Mouse (Mus musculus): ENCODE data around the gene Ctnnd2. TPM values are rescaled to one million over a fixed set of nuclear protein-coding genes. Genes with fewer than 3 reads are reported as not detected.

The Ctnnd2 gene
- polyA plus RNA-seq, 1 experiment: 0.02 TPM

- TF ChIP-seq MYOG (IDR thresholded peaks at IDR 0.05; ENCODE audit: control insufficient read depth in 1 of 3, insufficient read depth in 1 of 3, insufficient read length in 2 of 3, low read depth in 2 of 3) (no peak), MYOD1 (IDR thresholded peaks at IDR 0.05; ENCODE audit: control insufficient read depth in 1 of 3, insufficient read length in 2 of 3, low read depth in 2 of 3) (no peak), REST (IDR thresholded peaks at IDR 0.05; ENCODE audit: insufficient read depth, insufficient read length) (no peak), POLR2AphosphoS2 (IDR thresholded peaks at IDR 0.05; ENCODE audit: insufficient read length, low read depth) (no peak)
- no peaks in the 10 kb centered on the region for H3K79me2 ChIP-seq (ENCODE audit: control insufficient read depth, insufficient read depth)
- no peaks in the 10 kb centered on the region for H3K36me3 ChIP-seq (ENCODE audit: control insufficient read depth, insufficient read depth)
- no peak overlapping the region for H3K4me2 ChIP-seq (ENCODE audit: low read depth)
- H3ac ChIP-seq (ENCODE audit: control insufficient read depth, insufficient read length): no peak overlapping the region
- no peaks in the 10 kb centered on the region for H3K27me3 ChIP-seq (ENCODE audit: control insufficient read depth, insufficient read depth, insufficient read length)
- H3K4me3 ChIP-seq: no peak overlapping the region
Observed at GRCm38 (mm10) chr15:30779903-30780302, 607.5 kb downstream of the Ctnnd2 start.

GRCm38 (mm10) chr15:30780977-30781376 is 608.6 kb downstream of the Ctnnd2 start:
- Histone ChIP-seq H3K4me3 (no peak overlapping the region), H3K36me3 (ENCODE audit: control insufficient read depth, insufficient read depth) (no peaks in the 10 kb centered on the region), H3K79me2 (ENCODE audit: control insufficient read depth, insufficient read depth) (no peaks in the 10 kb centered on the region), H3K4me2 (ENCODE audit: low read depth) (no peak overlapping the region), H3ac (ENCODE audit: control insufficient read depth, insufficient read length) (no peak overlapping the region), H3K27me3 (ENCODE audit: control insufficient read depth, insufficient read depth, insufficient read length) (no peaks in the 10 kb centered on the region)
- TF ChIP-seq MYOG (IDR thresholded peaks at IDR 0.05; ENCODE audit: control insufficient read depth in 1 of 3, insufficient read depth in 1 of 3, insufficient read length in 2 of 3, low read depth in 2 of 3) (no peak), CEBPB (IDR thresholded peaks at IDR 0.05; ENCODE audit: insufficient read depth, poor library complexity, severe bottlenecking) (no peak)

GRCm38 (mm10) chr15:30785706-30786320 is 613.4 kb downstream of the Ctnnd2 start:
- Histone ChIP-seq H3K27me3 (ENCODE audit: control insufficient read depth, insufficient read depth, insufficient read length) (no peaks in the 10 kb centered on the region), H3K79me2 (ENCODE audit: control insufficient read depth, insufficient read depth) (no peaks in the 10 kb centered on the region), H3ac (ENCODE audit: control insufficient read depth, insufficient read length) (no peak overlapping the region), H3K4me3 (no peak overlapping the region), H3K36me3 (ENCODE audit: control insufficient read depth, insufficient read depth) (no peaks in the 10 kb centered on the region), H3K4me2 (ENCODE audit: low read depth) (no peak overlapping the region)
- TF ChIP-seq MYOD1 (IDR thresholded peaks at IDR 0.05; ENCODE audit: control insufficient read depth in 1 of 3, insufficient read length in 2 of 3, low read depth in 2 of 3): peak in 1 of 3 experiments; percentile 64
- TF ChIP-seq MYOG (IDR thresholded peaks at IDR 0.05; ENCODE audit: control insufficient read depth in 1 of 3, insufficient read depth in 1 of 3, insufficient read length in 2 of 3, low read depth in 2 of 3): peak in 1 of 3 experiments; percentile 26
- no peak for TF ChIP-seq TCF12 (IDR thresholded peaks at IDR 0.05; ENCODE audit: insufficient read depth, poor library complexity, severe bottlenecking)
- TF ChIP-seq TCF3 (IDR thresholded peaks at IDR 0.05; ENCODE audit: insufficient read length, low read depth): no peak

- Histone ChIP-seq H3K79me2 (ENCODE audit: control insufficient read depth, insufficient read depth) (no peaks in the 10 kb centered on the region), H3K36me3 (ENCODE audit: control insufficient read depth, insufficient read depth) (no peaks in the 10 kb centered on the region), H3K4me3 (no peak overlapping the region), H3K4me2 (ENCODE audit: low read depth) (no peak overlapping the region), H3K27me3 (ENCODE audit: control insufficient read depth, insufficient read depth, insufficient read length) (peaks cover 4% of the 10 kb centered on the region), H3ac (ENCODE audit: control insufficient read depth, insufficient read length) (no peak overlapping the region)
- TF ChIP-seq MAX (IDR thresholded peaks at IDR 0.05; ENCODE audit: low read depth) (no peak), CEBPB (IDR thresholded peaks at IDR 0.05; ENCODE audit: insufficient read depth, poor library complexity, severe bottlenecking) (no peak), USF1 (IDR thresholded peaks at IDR 0.05; ENCODE audit: low read depth) (no peak), REST (IDR thresholded peaks at IDR 0.05; ENCODE audit: insufficient read depth, insufficient read length) (no peak), POLR2A (IDR thresholded peaks at IDR 0.05; ENCODE audit: insufficient read length, low read depth) (no peak), E2F4 (IDR thresholded peaks at IDR 0.05; ENCODE audit: insufficient read depth) (no peak), TCF3 (IDR thresholded peaks at IDR 0.05; ENCODE audit: insufficient read length, low read depth) (no peak), SRF (IDR thresholded peaks at IDR 0.05; ENCODE audit: control insufficient read depth, insufficient read length, low read depth) (no peak), MYOG (IDR thresholded peaks at IDR 0.05; ENCODE audit: control insufficient read depth in 1 of 3, insufficient read depth in 1 of 3, insufficient read length in 2 of 3, low read depth in 2 of 3) (no peak), TCF12 (IDR thresholded peaks at IDR 0.05; ENCODE audit: insufficient read depth, poor library complexity, severe bottlenecking) (no peak), POLR2AphosphoS2 (IDR thresholded peaks at IDR 0.05; ENCODE audit: insufficient read length, low read depth) (no peak), MYOD1 (IDR thresholded peaks at IDR 0.05; ENCODE audit: control insufficient read depth in 1 of 3, insufficient read length in 2 of 3, low read depth in 2 of 3) (no peak)
Observed at GRCm38 (mm10) chr15:30793260-30793659, 620.9 kb downstream of the Ctnnd2 start.

GRCm38 (mm10) chr15:30795723-30796122 is 623.3 kb downstream of the Ctnnd2 start:
- H3K4me3 ChIP-seq: no peak overlapping the region
- no peak for TF ChIP-seq USF1 (IDR thresholded peaks at IDR 0.05; ENCODE audit: low read depth)
- no peak for TF ChIP-seq POLR2A (IDR thresholded peaks at IDR 0.05; ENCODE audit: insufficient read length, low read depth)
- no peak for TF ChIP-seq POLR2AphosphoS2 (IDR thresholded peaks at IDR 0.05; ENCODE audit: insufficient read length, low read depth)
- TF ChIP-seq MYOG (IDR thresholded peaks at IDR 0.05; ENCODE audit: control insufficient read depth in 1 of 3, insufficient read depth in 1 of 3, insufficient read length in 2 of 3, low read depth in 2 of 3): no peak
- TF ChIP-seq MAX (IDR thresholded peaks at IDR 0.05; ENCODE audit: low read depth): no peak
- TF ChIP-seq REST (IDR thresholded peaks at IDR 0.05; ENCODE audit: insufficient read depth, insufficient read length): no peak
- TF ChIP-seq TCF3 (IDR thresholded peaks at IDR 0.05; ENCODE audit: insufficient read length, low read depth): no peak
- TF ChIP-seq CEBPB (IDR thresholded peaks at IDR 0.05; ENCODE audit: insufficient read depth, poor library complexity, severe bottlenecking): no peak
- no peak for TF ChIP-seq E2F4 (IDR thresholded peaks at IDR 0.05; ENCODE audit: insufficient read depth)
- no peak for TF ChIP-seq MYOD1 (IDR thresholded peaks at IDR 0.05; ENCODE audit: control insufficient read depth in 1 of 3, insufficient read length in 2 of 3, low read depth in 2 of 3)
- no peak for TF ChIP-seq SRF (IDR thresholded peaks at IDR 0.05; ENCODE audit: control insufficient read depth, insufficient read length, low read depth)
- TF ChIP-seq TCF12 (IDR thresholded peaks at IDR 0.05; ENCODE audit: insufficient read depth, poor library complexity, severe bottlenecking): no peak
- no peaks in the 10 kb centered on the region for H3K36me3 ChIP-seq (ENCODE audit: control insufficient read depth, insufficient read depth)
- H3K27me3 ChIP-seq (ENCODE audit: control insufficient read depth, insufficient read depth, insufficient read length): peaks cover 4% of the 10 kb centered on the region
- no peak overlapping the region for H3ac ChIP-seq (ENCODE audit: control insufficient read depth, insufficient read length)
- no peaks in the 10 kb centered on the region for H3K79me2 ChIP-seq (ENCODE audit: control insufficient read depth, insufficient read depth)
- H3K4me2 ChIP-seq (ENCODE audit: low read depth): no peak overlapping the region
